Mouse (Mus musculus): ENCODE results near the gene Klf2.

GRCm38 (mm10) chr8:72270606-72271005 lies 48.2 kb upstream of the Klf2 start:
- TF ChIP-seq CTCF (IDR thresholded peaks at IDR 0.05; ENCODE audit: extremely low read depth, insufficient read depth, low read length) (no peak), POLR2A (IDR thresholded peaks at IDR 0.05; ENCODE audit: extremely low read depth, insufficient read depth, low read length) (no peak)
